Mouse (Mus musculus) kidney, embryonic 14.5 days (tissue): ENCODE measurements around the gene Trpc1. TPM values are rescaled to one million over a fixed set of nuclear protein-coding genes. Genes with fewer than 3 reads are reported as not detected.

Source experiments
- ATAC-seq: fragments of 200-750 bp; cut with Nextera tagmentation; 2 replicates; pipeline ENCODE4 v1.8.0; 2017; ENCODE audit warnings: moderate number of reproducible peaks, mild to moderate bottlenecking, moderate TSS enrichment, moderate library complexity; ENCODE audit not compliant: low FRiP score, low TSS enrichment
- H3K27ac ChIP-seq: fragments of 300-500 bp; sonication (generic); 2 replicates; pipeline ENCODE4 v1.5.1; 2014; ENCODE audit warnings: low read depth, mild to moderate bottlenecking, low read length, moderate library complexity, mixed read lengths
- H3K27me3 ChIP-seq: fragments of 300-500 bp; sonication (generic); 2 replicates; pipeline ENCODE4 v1.6.1; 2014; ENCODE audit warnings: mild to moderate bottlenecking, low read length; ENCODE audit not compliant: control insufficient read depth, insufficient read depth
- H3K36me3 ChIP-seq: fragments of 300-500 bp; sonication (generic); 2 replicates; pipeline ENCODE4 v1.6.1; 2014; ENCODE audit warnings: low read length, mixed read lengths; ENCODE audit not compliant: control insufficient read depth, insufficient read depth
- H3K4me1 ChIP-seq: fragments of 300-500 bp; sonication (generic); 2 replicates; pipeline ENCODE4 v1.6.1; 2014; ENCODE audit warnings: low read length, mixed read lengths; ENCODE audit not compliant: control insufficient read depth, insufficient read depth
- H3K4me2 ChIP-seq: fragments of 300-500 bp; sonication (generic); replicated peaks from 2 replicates; pipeline ENCODE4 v1.6.1; 2014; ENCODE audit warnings: low read depth, mild to moderate bottlenecking, low read length
- H3K4me3 ChIP-seq: fragments of 300-500 bp; sonication (generic); 2 replicates; pipeline ENCODE4 v1.5.1; 2014; ENCODE audit warnings: mild to moderate bottlenecking, low read length
- H3K9ac ChIP-seq: fragments of 300-500 bp; sonication (generic); 2 replicates; pipeline ENCODE4 v1.6.1; 2014; ENCODE audit warnings: low read depth, mild to moderate bottlenecking, low read length, moderate library complexity
- H3K9me3 ChIP-seq: fragments of 300-500 bp; sonication (generic); 2 replicates; pipeline ENCODE4 v1.6.1; 2016; ENCODE audit warnings: low read length; ENCODE audit not compliant: control insufficient read depth
- WGBS: fragments of 180-500 bp; shearing (Covaris S2); extraction: QIAGEN DNeasy Blood & Tissue Kit; methylation state at CpG from one replicate; pipeline ENCODE4 v1.1.7; 2014; 5-methylcytosine and 5-hydroxymethylcytosine counted together
- polyA plus RNA-seq: library from polyadenylated mRNA; unstranded; fragments of >200 nt; fragmentation: Nextera tagmentation; extraction: Ambion mirVana; gene quantifications from 2 replicates; pipeline ENCODE4 v1.2.1, GENCODE M21; 2014

The Trpc1 gene
- 3.4 and 4.8 TPM in 2 replicates for polyA plus RNA-seq

DNA sequence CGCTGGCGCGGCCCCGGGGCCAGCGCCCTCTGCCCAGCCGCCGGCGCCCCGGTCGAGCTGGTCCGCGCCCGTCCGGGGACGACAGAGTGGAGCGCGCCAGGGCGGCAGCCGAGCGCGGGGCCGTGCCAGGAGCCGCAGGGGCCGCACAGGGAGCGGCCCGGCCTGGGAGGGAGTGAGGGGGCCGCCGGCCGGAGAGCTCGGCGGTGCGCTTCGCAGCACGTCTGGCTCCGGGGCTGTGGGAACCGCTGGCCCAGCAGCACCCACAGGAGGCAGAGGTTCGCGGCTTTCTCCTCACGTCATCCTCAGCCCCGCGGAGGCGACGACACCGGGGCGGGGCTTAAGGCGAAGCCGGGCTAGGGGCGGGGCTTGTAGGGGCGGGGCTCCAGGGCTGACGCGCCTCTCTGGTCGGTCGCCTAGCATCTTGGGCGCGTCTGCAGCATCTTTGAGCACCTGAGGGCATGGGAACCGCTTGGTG lies at the start of gene Trpc1:
Gene Trpc1 (minus strand): TSS at position 339 of the 475 bp plus-strand sequence.
- WGBS = under 1% methylated on average over 56 of the region's 56 CpGs
- H3K9me3 ChIP-seq = no peaks in the 10 kb centered on the region
- no peak within 1 kb of the TSS for H3K27ac ChIP-seq
- peaks cover 12% of the 10 kb centered on the region for H3K27me3 ChIP-seq
- peak within 1 kb of the TSS; percentile 98 for H3K4me2 ChIP-seq
- peak within 1 kb of the TSS; percentile 81 for H3K4me3 ChIP-seq
- ATAC-seq = peak; percentile 99
- no peaks in the 10 kb centered on the region for H3K36me3 ChIP-seq
- peak within 1 kb of the TSS; percentile 79 for H3K9ac ChIP-seq
- no peaks in the 10 kb centered on the region for H3K4me1 ChIP-seq

DNA sequence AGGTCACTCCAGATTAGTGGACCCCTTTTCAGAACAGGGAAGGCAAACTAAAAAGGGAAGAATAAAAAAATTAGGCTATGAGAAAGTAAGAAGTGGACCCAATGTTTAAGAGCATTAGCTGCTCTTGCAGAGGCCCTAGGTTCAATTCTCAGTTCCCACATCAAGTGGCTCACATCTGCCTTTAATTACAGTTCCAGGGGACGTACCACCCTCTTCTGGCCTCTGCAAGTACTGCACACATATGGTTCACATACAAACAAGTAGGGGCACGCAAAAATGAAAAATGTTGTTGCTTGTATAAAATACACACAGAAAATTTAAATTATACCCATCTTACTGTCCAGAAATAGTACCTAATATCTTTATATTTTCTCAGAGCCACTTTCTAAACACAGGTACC lies 46.1 kb upstream of the Trpc1 start:
- H3K27ac ChIP-seq = no peak overlapping the region
- no peak overlapping the region for H3K9ac ChIP-seq
- H3K4me2 ChIP-seq = no peak overlapping the region
- H3K4me1 ChIP-seq = no peaks in the 10 kb centered on the region
- H3K9me3 ChIP-seq = no peaks in the 10 kb centered on the region
- WGBS = 77% methylated on average over 2 of the region's 2 CpGs
- H3K27me3 ChIP-seq = no peaks in the 10 kb centered on the region
- H3K36me3 ChIP-seq = no peaks in the 10 kb centered on the region
- H3K4me3 ChIP-seq = no peak overlapping the region
- ATAC-seq = no peak

DNA sequence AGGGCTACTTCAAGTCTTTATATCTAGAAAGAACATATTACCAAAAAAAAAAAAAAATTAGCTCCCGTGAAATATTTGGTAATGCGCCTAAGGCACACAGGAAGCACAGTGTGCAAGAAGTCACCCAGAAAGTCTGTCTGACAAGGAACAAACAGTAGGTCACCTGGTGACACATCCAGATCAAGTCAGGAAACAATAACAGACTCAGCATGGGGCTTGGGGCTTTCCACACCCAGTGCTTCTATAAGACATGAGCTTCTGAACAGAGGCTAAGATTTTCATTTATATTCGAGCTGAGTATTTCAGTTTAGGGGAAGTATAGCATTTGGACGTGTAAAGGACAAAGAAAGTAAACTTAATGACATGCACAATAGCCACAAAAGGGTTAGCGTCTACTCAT lies 45.7 kb upstream of the Trpc1 start:
- no peak overlapping the region for H3K4me2 ChIP-seq
- no peaks in the 10 kb centered on the region for H3K4me1 ChIP-seq
- ATAC-seq = no peak
- no peak overlapping the region for H3K9ac ChIP-seq
- peak overlapping the region; percentile 15; the same call in 1 of the 2 replicates for H3K27ac ChIP-seq
- no peak overlapping the region for H3K4me3 ChIP-seq
- no peaks in the 10 kb centered on the region for H3K27me3 ChIP-seq
- WGBS = 80% methylated on average over 5 of the region's 5 CpGs
- H3K9me3 ChIP-seq = no peaks in the 10 kb centered on the region
- H3K36me3 ChIP-seq = no peaks in the 10 kb centered on the region

DNA sequence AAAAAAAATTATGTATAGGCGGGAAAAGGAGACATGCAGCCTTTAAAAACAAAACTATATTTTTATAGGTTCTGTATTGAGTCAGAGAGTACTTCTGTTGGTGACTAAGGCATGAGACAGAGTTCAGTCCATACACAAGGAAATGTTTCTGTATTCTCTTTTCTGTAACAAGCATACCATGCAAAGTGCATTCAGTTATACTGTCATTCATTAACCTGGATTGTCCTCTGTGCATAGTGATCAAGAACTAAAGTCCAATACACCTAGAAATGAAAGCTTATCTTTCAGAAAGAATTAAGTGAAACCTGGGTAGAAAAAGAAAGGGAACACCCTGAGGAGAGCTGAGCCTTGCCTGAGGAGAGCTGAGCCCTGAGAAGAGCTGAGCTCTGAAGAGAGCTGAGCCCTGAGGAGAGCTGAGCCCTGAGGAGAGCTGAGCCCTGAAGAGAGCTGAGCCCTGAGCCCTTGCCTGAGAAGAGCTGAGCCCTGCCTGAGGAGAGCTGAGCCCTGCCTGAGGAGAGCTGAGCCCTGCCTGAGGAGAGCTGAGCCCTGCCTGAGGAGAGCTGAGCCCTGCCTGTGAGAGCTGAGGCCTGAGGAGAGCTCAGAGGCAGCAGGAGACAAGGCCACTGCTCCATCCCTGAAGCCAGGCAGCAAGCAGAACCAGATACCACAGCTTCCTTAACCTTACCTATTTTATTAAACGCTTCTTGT lies 45.1 kb upstream of the Trpc1 start:
- Histone ChIP-seq H3K27ac (peak overlapping the region; percentile 15; the same call in 1 of the 2 replicates), H3K9ac (no peak overlapping the region), H3K36me3 (no peaks in the 10 kb centered on the region), H3K9me3 (no peaks in the 10 kb centered on the region), H3K4me1 (no peaks in the 10 kb centered on the region), H3K4me3 (no peak overlapping the region), H3K27me3 (no peaks in the 10 kb centered on the region), H3K4me2 (no peak overlapping the region)
- WGBS = 76% methylated on average over 2 of the region's 2 CpGs
- ATAC-seq = no peak

DNA sequence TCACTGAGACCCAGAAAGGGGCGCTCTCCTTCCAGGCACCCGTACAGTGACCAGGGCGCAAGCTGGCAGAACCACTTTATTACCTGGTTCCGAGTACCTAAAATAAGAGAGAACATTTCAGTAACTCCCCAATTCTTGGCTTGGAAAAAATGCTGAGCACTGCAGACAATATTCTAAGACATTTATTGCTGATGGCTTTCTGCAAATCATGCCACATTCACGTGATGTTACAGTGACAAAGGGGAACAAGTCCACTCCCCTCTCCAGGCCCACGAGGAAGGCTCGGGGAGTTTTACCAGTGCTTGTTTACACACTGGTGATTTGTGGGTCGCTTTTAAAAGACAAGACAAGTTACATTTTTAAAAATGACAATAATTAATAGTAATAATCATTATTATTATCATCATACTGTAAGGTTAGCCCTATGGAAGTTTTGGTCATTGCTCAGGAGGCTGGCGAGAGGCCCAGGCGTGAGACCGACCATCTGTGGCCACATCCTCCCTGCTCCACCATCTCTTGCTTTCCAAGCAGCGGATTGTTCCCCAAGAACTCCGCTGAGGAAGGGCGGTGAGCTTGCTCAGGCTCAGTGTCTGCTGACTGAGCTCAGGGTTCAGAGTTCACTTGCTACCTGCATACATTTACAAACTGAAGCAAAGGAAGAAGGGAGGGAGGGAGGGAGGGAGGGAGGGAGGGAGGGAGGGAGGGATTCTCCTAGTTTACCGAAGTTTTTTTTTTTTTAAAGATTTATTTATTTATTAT lies 44.0 kb upstream of the Trpc1 start:
- H3K9me3 ChIP-seq = no peaks in the 10 kb centered on the region
- WGBS = 75% methylated on average over 15 of the region's 15 CpGs
- H3K27me3 ChIP-seq = no peaks in the 10 kb centered on the region
- no peaks in the 10 kb centered on the region for H3K36me3 ChIP-seq
- no peaks in the 10 kb centered on the region for H3K4me1 ChIP-seq
- no peak overlapping the region for H3K4me2 ChIP-seq
- no peak overlapping the region for H3K27ac ChIP-seq
- H3K4me3 ChIP-seq = no peak overlapping the region
- peak; percentile 57 for ATAC-seq
- no peak overlapping the region for H3K9ac ChIP-seq

DNA sequence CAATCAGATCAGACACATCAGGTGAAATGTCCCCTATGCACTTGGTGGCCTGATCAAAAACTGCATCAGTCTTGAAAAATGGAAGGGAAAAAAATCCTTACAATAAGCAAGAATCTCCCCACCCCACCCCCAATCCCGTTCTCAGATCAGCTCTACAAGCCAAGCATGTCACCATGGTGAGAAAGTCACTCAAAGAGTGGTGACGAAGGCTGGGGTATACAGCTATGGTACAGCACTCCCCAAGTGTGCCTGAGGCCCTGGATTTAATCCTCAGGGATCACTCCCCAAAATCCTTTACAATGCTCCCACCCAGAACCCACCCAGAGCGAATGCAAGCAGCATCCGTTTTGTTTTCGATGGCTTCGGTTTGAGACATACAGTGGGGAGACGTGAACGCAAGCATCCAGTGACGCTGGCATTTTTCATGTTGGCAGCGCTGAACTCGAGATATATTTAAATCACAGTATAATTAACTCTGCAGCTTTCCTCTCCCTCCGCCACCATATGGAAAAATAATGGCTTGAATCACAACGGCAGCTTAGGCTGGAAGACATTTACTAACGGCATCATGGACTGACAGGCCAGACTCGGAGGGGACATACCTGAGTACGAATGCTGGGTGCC lies 34.8 kb upstream of the Trpc1 start:
- ATAC-seq = no peak
- H3K27me3 ChIP-seq = no peaks in the 10 kb centered on the region
- H3K36me3 ChIP-seq = no peaks in the 10 kb centered on the region
- H3K4me1 ChIP-seq = no peaks in the 10 kb centered on the region
- no peak overlapping the region for H3K27ac ChIP-seq
- no peak overlapping the region for H3K4me3 ChIP-seq
- H3K4me2 ChIP-seq = no peak overlapping the region
- 86% methylated on average over 16 of the region's 16 CpGs for WGBS
- no peaks in the 10 kb centered on the region for H3K9me3 ChIP-seq
- H3K9ac ChIP-seq = no peak overlapping the region

DNA sequence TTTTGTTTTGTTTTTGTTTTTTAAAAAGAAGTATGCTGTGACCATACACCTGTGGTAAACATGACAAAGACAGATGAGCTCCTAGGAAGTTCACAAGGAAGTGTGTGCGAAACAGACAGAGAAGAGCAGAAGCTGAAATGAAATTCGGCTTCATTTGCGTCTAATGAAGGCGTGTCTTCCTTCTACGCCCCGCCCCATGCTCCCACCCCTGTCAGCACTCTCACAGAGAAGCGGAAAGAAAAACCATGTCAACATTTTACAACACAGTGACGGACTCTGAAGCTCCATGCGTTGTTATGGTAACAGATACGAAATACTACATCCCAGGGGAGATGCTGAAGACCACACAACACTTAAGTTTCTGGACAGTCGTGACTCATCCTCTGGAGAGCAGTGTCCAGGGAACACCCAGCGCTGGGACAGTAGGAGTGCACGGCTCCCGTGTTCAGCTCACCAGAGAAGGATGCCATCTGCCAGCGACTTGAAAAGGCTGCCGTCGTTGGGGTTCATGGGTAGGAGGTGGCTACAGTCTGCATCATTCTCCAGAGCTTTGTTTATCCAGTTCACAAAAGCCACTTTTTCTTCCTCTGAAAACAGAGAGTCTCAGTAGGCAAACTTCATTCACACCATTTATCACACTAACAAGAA lies 33.6 kb upstream of the Trpc1 start:
- Histone ChIP-seq H3K4me3 (no peak overlapping the region), H3K4me2 (no peak overlapping the region), H3K9me3 (no peaks in the 10 kb centered on the region), H3K4me1 (no peaks in the 10 kb centered on the region), H3K36me3 (no peaks in the 10 kb centered on the region), H3K27me3 (no peaks in the 10 kb centered on the region), H3K9ac (no peak overlapping the region), H3K27ac (no peak overlapping the region)
- 70% methylated on average over 17 of the region's 17 CpGs for WGBS
- 0 out of 2 replicates have a peak, but pooled peaks have one; percentile 32 for ATAC-seq

DNA sequence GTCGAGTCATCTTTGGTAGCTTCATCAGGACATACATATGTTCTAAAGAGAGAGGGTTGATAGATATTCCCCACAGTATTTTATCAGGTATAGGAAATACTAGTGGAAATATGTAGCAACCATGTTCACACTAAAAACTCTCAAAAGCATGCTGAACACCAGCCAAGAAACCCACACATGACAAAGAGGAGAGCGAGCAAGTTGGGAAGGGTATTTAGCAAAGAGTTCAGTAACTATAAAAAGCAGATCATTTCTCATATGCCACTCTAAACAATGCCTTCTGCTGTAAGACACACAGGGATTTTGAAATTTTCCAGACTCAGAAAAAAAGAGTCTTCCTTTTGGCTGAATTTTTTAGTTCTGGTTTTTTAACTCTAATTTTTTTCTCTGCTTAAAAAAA lies 21.5 kb upstream of the Trpc1 start:
- ATAC-seq = no peak
- Histone ChIP-seq H3K9ac (no peak overlapping the region), H3K27me3 (no peaks in the 10 kb centered on the region), H3K9me3 (no peaks in the 10 kb centered on the region), H3K4me1 (no peaks in the 10 kb centered on the region), H3K4me3 (no peak overlapping the region), H3K36me3 (no peaks in the 10 kb centered on the region), H3K4me2 (no peak overlapping the region), H3K27ac (no peak overlapping the region)
- WGBS = 83% methylated on average over 2 of the region's 2 CpGs
